Mouse (Mus musculus) myocyte (in vitro differentiated cells): ENCODE data around the gene Ackr1.

ENCODE experiments used
- MYOD1 ChIP-seq, 3 experiments: IDR thresholded peaks; one replicate each; pipeline ENCODE4 v1.6.1; 2011; ENCODE audit warnings: control low read depth in 2 of 3, low read depth in 2 of 3, mild to moderate bottlenecking in 2 of 3, moderate library complexity in 1 of 3; ENCODE audit not compliant: insufficient read length in 2 of 3, control insufficient read depth in 1 of 3
- POLR2A ChIP-seq: IDR thresholded peaks from one replicate; pipeline ENCODE4 v1.6.1; 2011; ENCODE audit warnings: low read depth, mild to moderate bottlenecking, control low read depth, moderate library complexity; ENCODE audit not compliant: insufficient read length

DNA sequence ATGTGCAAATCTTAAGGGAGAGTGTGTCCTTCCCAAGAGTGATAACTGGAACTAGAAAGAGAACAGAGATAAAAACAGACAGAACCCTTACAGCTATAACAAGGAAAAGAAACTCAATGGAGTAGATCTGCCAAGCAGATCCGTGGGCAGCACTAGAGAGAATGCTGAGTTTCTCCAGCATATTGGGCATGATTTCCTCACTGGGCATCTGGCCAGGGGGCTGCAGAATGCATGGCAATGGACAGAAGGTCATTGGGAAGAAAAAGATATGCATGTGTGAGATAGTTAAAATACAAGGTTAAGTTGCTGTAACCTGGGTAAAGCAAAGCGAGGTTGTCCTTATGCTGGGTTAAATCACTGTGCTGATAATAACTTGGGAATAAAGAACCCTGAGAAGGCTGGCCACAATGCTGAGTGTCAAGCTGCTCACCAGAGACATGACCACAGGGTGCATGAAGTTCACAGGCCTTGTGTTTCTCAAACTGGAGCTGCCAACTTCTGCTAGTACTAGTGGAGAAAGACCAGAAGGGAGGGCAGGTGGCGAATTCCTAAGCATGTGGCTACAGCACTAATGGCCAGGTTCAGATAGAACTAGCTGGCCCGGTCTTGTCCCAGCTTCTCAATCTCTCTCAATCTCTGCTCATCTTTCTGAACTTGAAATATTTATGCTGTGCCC lies 30.7 kb upstream of the Ackr1 start:
- TF ChIP-seq POLR2A (no peak), MYOD1 (IDR thresholded peaks at IDR 0.05; ENCODE audit: control insufficient read depth in 1 of 3, insufficient read length in 2 of 3, low read depth in 2 of 3) (no peak)
